Mouse (Mus musculus) adrenal gland, postnatal 4 days (tissue): ENCODE data around the gene Gm5728. TPM values are rescaled to one million over a fixed set of nuclear protein-coding genes. Genes with fewer than 3 reads are reported as not detected.
"Not testable (repeated sequence)": the region's sequence is repeated elsewhere in the genome, so short reads cannot be mapped to it uniquely, and the experiment has no call there.

ENCODE experiments used
- DNase-seq, 2 experiments: peaks; one replicate each; pipeline ENCODE4 v3.0.0; 2021 to 2022; ENCODE audit warnings: low spot score in 2 of 2, mixed read lengths in 2 of 2
- long read RNA-seq, 2 experiments: library from polyadenylated mRNA; stranded (forward); transcript quantifications; one replicate each; pipeline ENCODE4 v2.0.0; 2021
- total RNA-seq, 2 experiments: library from RNA; stranded (reverse); gene quantifications; 2 replicates each; pipeline ENCODE4 v1.2.3; 2021

Gene Gm5728
- total RNA-seq = not detected
- long read RNA-seq, experiment 1 = 0 reads
- long read RNA-seq, experiment 2 = 0 reads

GRCm38 (mm10) chr7:20375310-20375709 is at the start of gene Gm5728:
Gm5728 (minus strand) TSS chr7:20375410.
- not testable (repeated sequence) for DNase-seq

- not testable (repeated sequence) for DNase-seq
These were observed 42.4 kb upstream of the Gm5728 start, which contains the start of gene Vmn1r100 for GRCm38 (mm10) chr7:20417642-20418041. Vmn1r100 (plus strand) TSS chr7:20417942.

GRCm38 (mm10) chr7:20333965-20334364 is 41.2 kb downstream of the Gm5728 start, which contains the start of gene Gm4133:
Gm4133 (minus strand) TSS chr7:20334065.
- not testable (repeated sequence) for DNase-seq

Other genes starting within 250 kb of the Gm5728 start
- not detected for gene Vmn1r93, start 236.3 kb downstream of the Gm5728 start, total RNA-seq
- gene Vmn1r94, start 207.0 kb downstream of the Gm5728 start, total RNA-seq = not detected
- not detected for gene Vmn1r95, start 181.7 kb downstream of the Gm5728 start, total RNA-seq
- not detected for gene Gm6164, start 169.8 kb downstream of the Gm5728 start, total RNA-seq
- gene Gm4498, start 141.6 kb downstream of the Gm5728 start, total RNA-seq = not detected
- gene Gm5890, start 112.6 kb downstream of the Gm5728 start, total RNA-seq = not detected
- not detected for gene Gm4133, start 41.3 kb downstream of the Gm5728 start, total RNA-seq
- gene Vmn1r100, start 42.5 kb upstream of the Gm5728 start, total RNA-seq = not detected
- not detected for gene Vmn1r101, start 67.2 kb upstream of the Gm5728 start, total RNA-seq
- gene Gm10670, start 99.5 kb upstream of the Gm5728 start, total RNA-seq = not detected
- not detected for gene Vmn1r103, start 135.1 kb upstream of the Gm5728 start, total RNA-seq
- not detected for gene Vmn1r104, start 158.4 kb upstream of the Gm5728 start, total RNA-seq
- gene Gm5726, start 170.3 kb upstream of the Gm5728 start, total RNA-seq = not detected
- gene Gm4141, start 200.8 kb upstream of the Gm5728 start, total RNA-seq = not detected
- gene Gm4513, start 223.6 kb upstream of the Gm5728 start, total RNA-seq = not detected